Mouse (Mus musculus) right cerebral cortex, postnatal 4 days (tissue): ENCODE results near the gene Camk2b.
"Not testable (repeated sequence)": the region's sequence is repeated elsewhere in the genome, so short reads cannot be mapped to it uniquely, and the experiment has no call there.

Experiments used
- DNase-seq: peaks from one replicate; pipeline ENCODE4 v3.0.0-alpha.2; 2022

Camk2b gene

DNA sequence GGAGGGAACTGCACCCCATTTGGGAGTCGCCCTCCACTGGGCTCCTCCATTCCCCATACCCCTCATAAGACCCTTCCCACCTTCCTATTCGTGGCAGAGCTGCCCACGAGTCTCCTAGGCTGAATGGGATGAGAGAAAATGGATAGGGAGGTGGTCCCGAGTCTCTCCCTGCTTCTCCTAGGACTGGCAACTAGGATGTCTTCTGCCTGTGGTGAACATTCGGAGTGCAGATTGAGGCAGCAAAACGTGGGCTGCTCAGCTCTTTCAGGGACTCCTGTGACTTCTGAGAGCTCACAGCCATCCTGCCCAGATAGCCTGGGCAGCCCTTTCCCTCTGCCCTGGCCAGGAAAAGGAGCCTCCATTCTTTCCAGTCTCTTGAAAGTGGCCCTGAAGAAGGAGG lies at the start of gene Camk2b:
Gene Camk2b (minus strand): TSS at position 187 of the 400 bp plus-strand sequence.
- no peak for DNase-seq

DNA sequence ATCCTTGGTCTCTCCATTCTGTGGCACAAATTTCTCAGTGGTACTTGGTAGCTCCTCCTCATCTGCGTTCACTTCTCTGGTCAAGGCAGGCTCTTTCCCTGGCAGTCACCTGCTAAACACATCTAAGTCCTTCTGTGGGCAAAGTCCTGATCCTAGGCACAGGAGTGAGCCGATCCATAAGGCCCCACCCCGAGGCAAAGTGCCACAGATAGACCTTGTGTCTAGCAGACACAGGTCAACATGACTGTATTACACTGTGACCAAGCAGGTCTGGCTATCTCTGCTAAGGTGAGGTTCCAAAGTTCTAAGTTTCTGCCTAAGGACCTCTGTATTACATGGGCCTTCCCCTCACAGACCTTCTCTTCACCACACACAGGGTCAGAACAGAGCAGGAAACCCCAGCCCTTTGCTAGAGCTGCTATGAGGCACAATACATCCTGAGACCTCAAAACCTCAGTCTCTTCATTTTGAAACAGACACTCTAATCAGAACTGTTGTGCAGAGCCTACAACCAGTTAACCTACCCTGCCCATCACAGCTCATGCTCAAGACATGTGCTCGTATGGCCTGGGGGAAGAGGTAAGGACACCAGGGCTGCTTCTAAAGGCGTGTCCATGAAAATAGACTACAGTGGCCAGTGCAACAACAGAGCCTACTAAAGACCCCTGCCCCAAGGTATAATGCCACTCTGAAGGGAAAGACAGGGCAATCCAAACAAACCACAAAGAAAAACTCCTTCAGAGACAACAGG lies 45.7 kb upstream of the Camk2b start:
- no peak for DNase-seq

- DNase-seq: peak; percentile 37
Observed at GRCm38 (mm10) chr11:6109990-6110389, 43.8 kb upstream of the Camk2b start.

DNA sequence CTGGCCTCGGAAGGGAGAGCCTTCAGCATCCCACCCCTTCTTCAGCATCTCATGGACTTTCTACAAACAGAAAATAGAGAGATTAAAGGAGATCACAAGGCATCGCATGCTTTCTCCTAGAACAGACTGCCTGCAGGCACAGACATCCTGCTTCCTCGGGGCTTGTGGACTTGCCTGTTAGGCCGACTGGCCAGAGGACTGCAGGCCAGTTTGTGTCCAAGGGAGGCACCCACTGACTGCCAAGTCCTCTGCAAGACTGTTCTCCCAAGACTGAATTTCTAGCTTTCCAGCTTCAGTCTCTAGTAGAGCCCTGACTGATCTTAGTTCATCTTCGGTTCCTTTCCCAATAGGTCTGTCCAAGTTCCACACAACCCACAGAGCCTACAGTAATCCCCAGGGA lies 42.1 kb upstream of the Camk2b start:
- no peak for DNase-seq

DNA sequence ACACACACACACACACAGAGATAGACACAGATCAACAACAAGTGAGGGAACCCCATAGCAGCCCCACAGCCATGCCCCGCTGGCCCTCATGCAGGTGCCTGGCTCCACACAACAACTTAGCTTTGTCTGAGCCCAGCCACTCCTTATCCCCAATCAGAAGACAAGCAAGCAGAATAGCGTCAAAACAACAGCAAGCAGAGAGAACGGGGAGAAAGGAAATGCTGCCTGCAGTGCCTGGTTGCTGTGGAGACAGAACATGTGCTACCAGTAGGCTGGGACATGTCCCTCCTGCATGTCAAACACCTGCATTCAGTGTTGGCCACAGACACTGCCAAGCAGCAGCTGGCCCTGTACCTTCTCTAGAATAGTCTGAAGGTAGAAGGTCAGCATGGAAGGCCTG lies 41.6 kb upstream of the Camk2b start:
- DNase-seq: no peak

GRCm38 (mm10) chr11:6104734-6105133 lies 38.6 kb upstream of the Camk2b start:
- DNase-seq: no peak

- DNase-seq: not testable (repeated sequence)
Observed at GRCm38 (mm10) chr11:6096637-6097036, 30.5 kb upstream of the Camk2b start.

GRCm38 (mm10) chr11:6086991-6087390 lies 20.8 kb upstream of the Camk2b start:
- peak; percentile 70 for DNase-seq

DNA sequence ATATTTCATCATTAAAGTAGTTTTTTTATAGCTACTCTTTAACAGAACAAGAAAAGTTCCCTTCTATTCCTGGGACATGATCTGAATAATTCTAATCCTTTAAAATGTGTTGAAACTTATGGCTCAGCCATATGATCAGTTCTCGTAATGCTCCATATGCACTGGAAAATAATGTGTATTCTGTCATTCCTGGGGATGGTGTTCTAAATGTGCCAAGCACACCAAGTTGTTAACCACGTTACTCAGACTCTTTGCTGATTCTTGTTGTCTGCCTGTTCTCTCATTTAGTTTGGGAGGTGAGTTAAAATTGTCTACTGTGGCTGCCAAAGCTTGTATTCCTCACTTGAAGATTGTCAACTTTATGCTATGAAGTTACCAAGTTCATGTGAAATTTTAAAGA lies 12.6 kb upstream of the Camk2b start:
- DNase-seq: no peak

DNA sequence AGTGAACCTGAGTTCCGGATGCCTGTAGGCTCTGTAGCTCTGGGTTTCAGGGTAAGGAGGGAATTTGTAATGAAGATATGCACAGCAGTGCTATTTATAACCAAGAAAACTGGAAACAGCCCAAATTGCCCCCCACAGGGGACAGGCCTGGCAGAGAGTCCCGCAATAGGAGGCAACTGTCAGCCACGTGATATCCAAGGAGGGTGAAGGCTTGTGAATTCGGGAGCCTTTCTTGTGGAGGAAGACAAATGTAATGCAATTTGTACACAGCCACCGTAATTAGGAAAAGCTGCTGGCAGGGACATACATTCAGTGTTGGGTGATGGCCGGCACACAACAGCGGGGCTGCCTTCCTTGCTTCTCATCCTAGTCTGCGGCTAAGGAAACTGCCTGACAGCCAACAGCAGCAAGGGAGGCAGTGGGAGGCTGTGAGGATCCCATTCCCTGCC lies 9.5 kb upstream of the Camk2b start:
- DNase-seq: peak; percentile 62

DNA sequence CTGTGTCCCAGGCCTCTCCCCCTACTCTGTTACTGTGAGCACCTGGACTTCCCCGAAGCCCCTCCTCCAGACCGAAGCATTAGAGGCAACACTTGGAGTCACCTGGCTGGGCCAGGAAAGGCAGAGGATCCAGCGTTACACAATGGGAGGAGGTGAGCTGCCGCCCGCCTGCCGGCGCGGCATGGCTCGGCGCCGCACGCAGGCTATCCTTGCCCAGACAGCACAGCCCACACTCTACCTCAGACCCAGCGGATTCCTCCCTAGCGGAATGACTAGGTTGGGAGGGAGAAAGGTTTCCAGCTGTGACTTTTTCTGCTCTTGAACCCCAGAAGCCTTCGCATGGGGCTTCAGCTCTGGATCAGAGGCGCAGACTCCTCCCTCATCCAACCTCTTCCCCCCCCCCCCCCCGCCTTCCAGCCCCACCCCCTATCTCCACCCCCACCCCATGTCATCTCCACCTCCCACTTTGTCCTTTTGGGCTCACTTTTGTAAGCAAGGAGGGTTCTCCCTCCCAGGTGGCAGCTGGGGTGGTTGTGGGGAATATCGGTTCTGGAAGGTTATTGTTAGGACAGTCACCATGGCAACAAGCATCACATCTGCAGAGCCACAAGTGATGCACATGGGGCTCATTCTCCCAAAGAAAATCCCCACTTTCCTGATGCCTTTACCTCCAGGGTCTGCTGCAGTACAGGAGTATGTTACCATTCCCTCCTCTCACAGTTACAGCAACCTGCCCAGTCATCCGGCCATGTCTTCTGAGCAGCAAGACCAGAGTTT lies 2.2 kb upstream of the Camk2b start:
- DNase-seq: no peak

DNA sequence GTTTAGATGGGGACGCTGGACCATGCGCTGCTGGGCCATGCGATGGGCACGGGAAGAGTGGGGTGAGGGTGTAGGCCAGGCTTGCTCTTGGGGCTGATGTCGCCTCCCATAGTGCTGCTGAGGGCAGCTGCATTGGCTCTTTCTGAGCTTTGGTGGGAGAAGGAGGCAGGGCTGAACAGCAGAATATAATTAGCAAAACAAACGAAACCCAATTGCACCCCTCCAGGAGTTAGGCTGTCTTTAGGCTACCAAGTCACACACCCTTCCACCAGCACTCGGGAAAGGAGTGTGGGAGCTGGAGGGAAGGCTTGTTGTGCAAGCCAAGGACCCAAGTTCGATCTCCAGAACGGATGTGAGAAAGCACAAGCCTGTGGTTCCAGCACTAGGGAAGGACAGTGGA lies 998 bp upstream of the Camk2b start:
- DNase-seq: no peak

GRCm38 (mm10) chr11:6065551-6066121 lies 526 bp downstream of the Camk2b start:
- DNase-seq: peak; percentile 78

GRCm38 (mm10) chr11:6065046-6065521 lies 1.1 kb downstream of the Camk2b start:
- no peak for DNase-seq

DNA sequence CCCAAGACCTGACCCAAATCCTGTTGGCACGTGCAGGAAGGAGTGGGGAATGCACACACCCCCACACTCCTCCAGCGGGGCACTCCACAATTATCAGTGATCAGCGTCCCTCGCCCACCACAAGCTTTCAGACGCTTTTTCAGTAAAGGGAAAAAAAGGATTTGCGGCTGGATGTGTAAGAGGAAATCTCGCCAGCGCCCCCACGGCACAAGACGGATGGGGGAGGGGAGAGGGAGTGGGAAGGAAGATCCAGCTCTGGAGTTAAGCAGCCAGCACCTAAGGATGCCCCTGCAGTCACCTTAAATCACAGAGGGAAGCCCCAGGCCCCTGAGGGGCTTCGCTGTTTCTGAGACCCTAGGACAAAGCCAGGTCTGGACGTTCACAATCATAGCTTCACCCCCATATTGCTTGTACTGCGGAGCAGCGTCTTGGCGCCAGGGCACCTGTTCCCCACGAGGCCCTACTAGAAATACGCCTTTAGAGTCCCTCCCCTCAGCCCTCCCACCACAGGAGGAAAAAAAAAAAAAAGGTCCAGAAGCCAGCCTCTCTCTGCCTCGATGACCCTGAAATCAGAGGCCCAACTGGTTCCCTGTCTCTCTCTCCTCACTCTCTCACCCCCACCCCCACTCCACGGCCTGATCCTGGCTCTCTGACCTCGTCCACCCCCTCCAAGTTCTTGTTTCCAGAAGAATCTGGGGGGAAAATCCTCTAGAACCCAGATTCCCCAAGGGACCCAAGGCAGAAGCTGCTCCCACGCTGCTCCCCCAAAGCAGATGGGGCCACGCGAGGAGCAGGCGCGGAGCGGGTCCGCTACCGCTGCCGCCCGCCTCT lies 1.7 kb downstream of the Camk2b start:
- DNase-seq: peak; percentile 57

DNA sequence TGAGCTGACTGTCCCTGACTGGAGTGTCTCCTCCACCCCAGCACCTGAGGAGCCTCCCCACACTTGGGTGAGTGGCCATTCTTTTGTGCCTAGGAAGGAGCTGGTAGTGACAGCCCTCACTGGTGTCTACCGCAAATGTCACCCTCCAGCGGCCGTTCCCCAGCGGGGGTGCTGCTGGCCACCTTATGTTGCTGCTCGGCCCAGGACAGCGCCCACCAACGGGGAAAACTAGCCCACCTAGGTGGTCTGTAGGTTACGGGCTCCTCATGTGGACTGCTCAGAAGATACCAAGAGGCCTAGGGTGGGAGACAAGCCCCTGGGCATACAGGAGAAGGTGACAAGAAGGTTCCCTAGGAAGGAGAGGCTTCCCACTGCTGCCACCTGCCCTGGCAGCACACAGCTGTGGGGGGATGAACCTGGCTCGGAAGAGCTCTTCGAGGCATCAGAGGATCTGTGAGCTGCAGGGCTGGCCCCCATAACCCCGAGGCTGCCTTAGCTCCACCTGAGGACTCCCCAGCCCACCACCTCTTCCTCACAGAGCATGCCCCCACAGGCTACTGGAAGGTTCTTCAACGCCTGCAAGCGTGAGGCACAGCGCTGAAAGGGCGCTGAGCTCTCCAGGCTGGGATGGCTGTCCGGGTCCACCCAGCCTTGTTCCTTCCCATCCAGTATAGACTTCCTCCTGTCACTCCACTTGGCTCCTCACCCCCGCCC lies 2.5 kb downstream of the Camk2b start:
- no peak for DNase-seq

DNA sequence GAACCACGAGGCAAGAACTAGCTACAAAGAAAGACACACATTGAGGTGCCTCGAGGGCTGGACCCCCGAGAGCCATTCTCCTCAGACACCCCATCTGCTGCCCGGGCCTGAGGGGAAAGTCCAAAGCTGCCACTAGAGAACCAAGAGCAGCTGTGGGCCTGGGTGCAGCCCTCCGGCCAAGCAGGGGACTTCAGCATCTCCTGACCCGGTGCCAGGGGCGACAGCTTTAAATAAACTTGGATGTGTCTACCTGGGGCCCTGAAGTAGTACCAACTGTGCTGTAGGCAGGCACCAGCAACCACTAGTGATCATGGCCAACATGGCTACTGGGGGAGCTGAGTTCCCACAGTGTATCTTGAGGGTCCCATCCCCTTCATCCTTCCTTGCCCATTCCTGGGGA lies 3.1 kb downstream of the Camk2b start:
- DNase-seq: no peak

DNA sequence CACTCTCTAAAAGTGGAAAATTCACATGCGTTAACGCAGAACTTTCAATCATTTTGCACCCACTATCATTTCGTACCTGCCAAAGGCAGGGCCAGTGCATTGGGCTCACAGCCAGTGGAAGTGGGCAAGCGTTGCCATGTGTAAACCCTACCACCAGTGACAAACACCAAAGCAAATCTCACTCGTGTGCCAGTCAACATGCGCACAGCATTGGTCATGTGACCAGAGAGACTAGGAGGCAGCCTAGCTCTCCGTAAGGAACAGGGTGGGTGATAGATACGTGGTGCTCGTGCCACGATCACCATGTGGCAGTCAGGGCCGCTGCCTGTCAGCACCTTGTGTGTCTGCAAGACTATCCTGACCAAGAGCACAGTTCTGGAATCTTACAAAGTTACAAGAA lies 3.8 kb downstream of the Camk2b start:
- DNase-seq: no peak

GRCm38 (mm10) chr11:6061891-6062290 lies 4.3 kb downstream of the Camk2b start:
- DNase-seq: no peak

- no peak for DNase-seq
Observed at GRCm38 (mm10) chr11:6059162-6059561, 7.0 kb downstream of the Camk2b start.

DNA sequence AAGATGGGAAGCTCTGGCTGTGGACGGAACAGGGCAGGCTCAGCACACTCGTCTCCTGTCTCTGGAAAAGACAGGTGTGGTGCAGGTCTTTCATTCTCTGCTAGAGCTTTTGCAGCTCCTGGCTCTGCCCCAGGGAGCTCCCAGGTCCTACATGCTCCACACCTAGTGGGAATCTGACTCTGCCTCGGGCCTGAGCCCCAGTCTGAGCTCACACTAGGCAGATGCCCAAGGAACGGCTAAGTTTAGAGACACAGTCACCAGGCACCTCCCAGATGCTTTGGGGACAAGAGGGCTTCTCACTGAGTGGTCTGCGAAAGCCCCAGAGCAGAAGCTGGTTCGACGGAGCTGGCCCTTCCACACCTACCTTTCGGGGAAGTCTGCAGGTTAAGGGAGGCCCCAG lies 12.8 kb downstream of the Camk2b start:
- no peak for DNase-seq

DNA sequence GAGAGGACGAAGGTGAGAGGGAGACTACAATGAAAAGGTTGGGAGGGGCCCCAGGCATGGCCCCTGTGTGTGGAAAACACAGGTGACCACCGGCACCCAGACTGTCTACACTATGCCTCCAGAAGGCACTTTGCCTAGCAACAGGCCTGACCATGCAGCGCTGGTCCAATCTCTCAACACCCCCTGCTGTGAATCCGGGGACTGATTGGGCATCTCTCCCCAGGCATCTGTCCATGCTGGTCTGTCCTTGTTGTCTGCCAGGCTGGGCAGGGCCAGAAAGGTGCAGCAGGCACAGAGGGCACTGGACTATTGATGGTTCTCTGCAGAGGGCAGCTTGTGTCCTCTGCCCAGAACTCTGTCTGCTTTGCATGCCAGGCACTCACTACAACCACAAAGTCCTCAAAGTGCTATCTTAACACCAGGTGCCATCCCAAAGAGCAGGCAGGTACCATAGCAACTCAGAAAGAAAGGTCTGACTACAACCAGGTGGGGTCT lies 16.0 kb downstream of the Camk2b start:
- no peak for DNase-seq
